Mouse (Mus musculus) kidney, adult 2 months (tissue): ENCODE measurements at regions not wholly inside any gene's neighbourhood (a gene's known extent, or its start where the extent isn't known, plus 50 kb on each side); places are given as distances from the start of the nearest gene placed in this dataset.

Experiments used
- DNase-seq: peaks from one replicate; pipeline ENCODE4 v3.0.0; 2021
- H3K27ac ChIP-seq: fragments of 200-500 bp; 2 replicates; pipeline ENCODE4 v1.5.1; 2012; ENCODE audit warnings: low read depth, low read length, control low read depth, inconsistent platforms; ENCODE audit not compliant: insufficient read depth
- H3K27me3 ChIP-seq: fragments of 200-500 bp; replicated peaks from 2 replicates; pipeline ENCODE4 v1.6.1; 2012; ENCODE audit warnings: mild to moderate bottlenecking, moderate library complexity, low read length, inconsistent platforms; ENCODE audit not compliant: control insufficient read depth, insufficient read depth
- H3K36me3 ChIP-seq: fragments of 200-500 bp; 2 replicates; pipeline ENCODE4 v1.6.1; 2012; ENCODE audit warnings: mild to moderate bottlenecking, moderate library complexity, low read length, inconsistent platforms; ENCODE audit not compliant: control insufficient read depth, insufficient read depth
- H3K4me1 ChIP-seq: fragments of 200-500 bp; 2 replicates; pipeline ENCODE4 v1.6.1; 2011; ENCODE audit warnings: low read length; ENCODE audit not compliant: control insufficient read depth, insufficient read depth
- H3K4me3 ChIP-seq: fragments of 200-500 bp; 2 replicates; pipeline ENCODE4 v1.5.1; 2011; ENCODE audit warnings: mild to moderate bottlenecking, low read depth, low read length, control low read depth; ENCODE audit not compliant: insufficient read depth
- CTCF ChIP-seq: fragments of 200-500 bp; conservative IDR thresholded peaks from 2 replicates; pipeline ENCODE4 v1.5.1; 2011; ENCODE audit warnings: low read depth, mild to moderate bottlenecking, control low read depth, low read length, moderate library complexity, mixed read lengths; ENCODE audit not compliant: insufficient read depth, insufficient read length
- POLR2A ChIP-seq: fragments of 200-500 bp; IDR thresholded peaks from one replicate; pipeline ENCODE4 v1.6.1; 2011; ENCODE audit warnings: low read depth, low read length, control low read depth
- WGBS: fragments of 180-500 bp; shearing (Covaris S2); methylation state at CpG from one replicate; pipeline ENCODE4 v1.1.7; 2018; 5-methylcytosine and 5-hydroxymethylcytosine counted together

DNA sequence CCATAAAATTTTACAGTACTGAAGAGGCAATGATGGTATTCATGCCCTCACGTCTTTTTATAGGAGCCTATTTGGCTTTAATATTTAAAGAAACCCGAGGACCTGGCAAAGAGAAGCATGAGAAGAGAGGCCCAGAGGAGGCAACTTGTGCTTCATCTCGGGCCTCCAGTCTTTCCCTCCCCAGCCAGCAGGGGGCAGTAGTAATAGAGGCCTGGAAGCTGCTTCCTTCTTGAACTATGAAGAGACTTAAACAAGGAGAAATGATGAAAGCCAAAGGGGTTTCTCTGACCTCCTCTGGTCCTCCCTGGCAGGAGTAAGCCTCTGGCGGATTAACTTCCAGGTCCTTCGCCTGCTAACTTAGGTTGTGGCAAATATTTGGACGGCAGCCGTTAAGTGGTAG lies 284.5 kb downstream of the Hlx start:
- 63% methylated on average over 7 of the region's 7 CpGs for WGBS
- DNase-seq: peak; percentile 74
- no peaks in the 10 kb centered on the region for H3K27me3 ChIP-seq
- no peak overlapping the region for H3K27ac ChIP-seq
- no peak overlapping the region for H3K4me3 ChIP-seq
- H3K4me1 ChIP-seq: no peaks in the 10 kb centered on the region
- H3K36me3 ChIP-seq: no peaks in the 10 kb centered on the region
- no peak for TF ChIP-seq POLR2A
- TF ChIP-seq CTCF: peak; percentile 74

DNA sequence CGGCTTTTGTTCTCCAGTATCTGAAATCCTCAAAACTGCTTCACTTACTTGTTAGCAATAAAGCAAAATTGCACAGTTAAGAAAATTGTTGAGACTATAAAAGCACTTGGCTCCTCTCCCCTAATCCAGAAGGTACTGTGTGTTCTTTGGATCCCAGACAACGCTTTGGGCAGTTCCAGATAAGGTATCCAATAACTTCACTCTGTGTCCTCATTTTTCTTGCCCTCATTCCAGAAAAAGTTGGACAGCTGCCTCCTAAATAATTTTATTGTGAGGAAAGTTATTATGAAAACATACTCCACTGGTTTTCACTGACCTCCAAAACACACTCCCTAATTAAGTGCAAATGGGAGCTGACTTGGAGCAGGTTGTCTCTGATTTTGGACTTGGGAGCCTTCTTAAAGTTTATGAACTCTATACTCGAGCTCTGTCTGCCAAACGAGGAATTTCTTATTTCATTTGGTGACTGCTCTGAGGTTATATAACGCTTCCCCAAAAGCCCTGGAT lies 285.2 kb downstream of the Hlx start:
- Histone ChIP-seq H3K27me3 (no peaks in the 10 kb centered on the region), H3K4me1 (no peaks in the 10 kb centered on the region), H3K36me3 (no peaks in the 10 kb centered on the region), H3K27ac (no peak overlapping the region), H3K4me3 (no peak overlapping the region)
- DNase-seq: peak; percentile 39
- WGBS: 59% methylated on average over 5 of the region's 5 CpGs
- no peak for TF ChIP-seq CTCF
- TF ChIP-seq POLR2A: no peak

DNA sequence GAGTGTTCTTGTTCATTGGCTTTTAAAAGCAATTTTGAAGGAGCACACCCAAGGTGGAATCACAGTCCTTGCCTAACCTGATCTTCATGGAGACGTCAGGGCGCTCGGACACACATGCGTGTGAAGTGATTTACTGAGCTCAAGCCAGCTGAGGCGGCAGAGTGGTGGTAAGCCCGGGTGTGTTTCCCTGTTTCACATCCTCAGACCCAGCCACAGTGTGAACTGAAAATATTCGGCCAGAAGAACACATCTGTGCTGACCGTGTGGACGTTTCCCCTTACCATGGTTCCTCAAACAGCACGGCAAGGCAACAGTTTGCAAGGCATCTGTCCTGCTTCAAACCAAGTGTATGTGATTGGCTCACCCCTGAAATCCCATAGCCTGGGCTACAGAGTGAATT lies 288.2 kb downstream of the Hlx start:
- peak; percentile 35 for DNase-seq
- Histone ChIP-seq H3K27me3 (no peaks in the 10 kb centered on the region), H3K4me3 (no peak overlapping the region), H3K36me3 (no peaks in the 10 kb centered on the region), H3K4me1 (peaks cover 3% of the 10 kb centered on the region; the same call in 1 of the 2 replicates), H3K27ac (no peak overlapping the region)
- TF ChIP-seq CTCF (no peak), POLR2A (no peak)
- WGBS: 87% methylated on average over 10 of the region's 10 CpGs

DNA sequence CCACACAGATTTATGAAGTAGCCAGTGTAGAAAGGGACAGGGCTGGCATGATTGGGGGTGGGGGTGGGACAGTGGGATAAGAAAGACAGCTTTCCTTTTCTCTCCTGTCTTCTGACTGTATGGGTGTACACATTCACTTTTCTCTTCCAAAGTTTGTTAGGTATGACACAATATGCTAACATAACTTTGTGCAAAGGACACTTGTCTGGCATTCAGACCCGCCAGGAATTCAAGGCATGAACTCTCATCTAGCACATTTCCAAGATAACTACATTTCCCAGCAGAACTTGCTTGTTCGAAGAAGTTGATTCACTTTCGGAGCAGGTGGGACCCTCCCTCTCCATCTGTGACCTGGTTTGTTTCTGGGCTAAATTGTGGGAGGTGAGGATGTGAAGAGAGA lies 289.7 kb downstream of the Hlx start:
- Histone ChIP-seq H3K4me3 (no peak overlapping the region), H3K27me3 (no peaks in the 10 kb centered on the region), H3K4me1 (peaks cover 3% of the 10 kb centered on the region; the same call in 1 of the 2 replicates), H3K27ac (no peak overlapping the region), H3K36me3 (no peaks in the 10 kb centered on the region)
- DNase-seq: no peak
- TF ChIP-seq CTCF (no peak), POLR2A (no peak)
- WGBS: 60% methylated on average over 3 of the region's 3 CpGs

DNA sequence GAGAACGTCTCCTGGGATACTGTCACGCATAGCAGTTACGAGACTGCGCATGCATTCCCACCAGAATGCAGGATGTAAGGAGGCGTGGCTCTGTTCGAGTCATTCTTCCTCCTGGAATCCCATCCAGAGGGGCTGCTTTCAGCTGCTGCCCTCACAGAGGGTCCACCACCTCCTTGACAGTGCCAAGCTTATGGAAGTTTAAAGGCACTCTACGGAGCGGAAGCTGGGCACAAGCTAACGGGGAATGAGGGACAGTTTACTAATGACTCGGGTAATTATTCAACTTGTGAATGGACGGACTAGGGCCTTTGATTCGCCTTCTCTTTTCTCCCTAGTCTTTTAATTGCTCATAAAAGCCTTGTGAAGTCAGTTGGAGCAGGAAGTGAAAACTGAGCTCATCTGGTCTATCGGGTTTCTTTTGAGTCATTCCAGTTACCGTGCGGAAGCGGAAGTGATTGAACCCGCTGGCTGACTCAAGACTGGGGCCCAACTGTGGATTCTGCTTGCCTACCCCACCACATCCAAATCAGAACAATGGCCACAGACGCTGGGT lies 291.3 kb downstream of the Hlx start:
- peak; percentile 47 for DNase-seq
- Histone ChIP-seq H3K27me3 (no peaks in the 10 kb centered on the region), H3K36me3 (no peaks in the 10 kb centered on the region), H3K27ac (no peak overlapping the region), H3K4me3 (peak overlapping the region; percentile 14; the same call in 1 of the 2 replicates), H3K4me1 (peaks cover 3% of the 10 kb centered on the region; the same call in 1 of the 2 replicates)
- WGBS: 13% methylated on average over 18 of the region's 18 CpGs
- TF ChIP-seq POLR2A (no peak), CTCF (no peak)

DNA sequence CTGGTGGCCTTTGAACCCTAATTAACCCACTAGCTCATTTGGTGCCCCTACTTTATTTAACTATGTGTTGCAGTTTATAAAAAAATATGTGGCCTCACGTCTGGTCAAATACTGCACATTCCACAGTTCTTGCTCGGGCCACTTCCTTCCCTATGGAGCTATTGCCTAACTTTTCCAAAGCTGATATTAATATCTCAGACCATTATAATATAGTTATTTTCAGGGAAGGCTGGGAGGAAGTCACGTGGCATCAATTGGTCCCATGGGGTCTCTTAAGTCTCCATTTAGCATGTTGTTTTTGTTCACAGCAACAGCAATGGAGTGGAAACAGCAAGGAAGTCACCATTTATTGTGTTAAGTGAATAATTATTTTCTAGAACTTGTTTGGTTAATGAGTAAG lies 292.9 kb downstream of the Hlx start:
- H3K27ac ChIP-seq: no peak overlapping the region
- no peak for TF ChIP-seq CTCF
- TF ChIP-seq POLR2A: no peak

DNA sequence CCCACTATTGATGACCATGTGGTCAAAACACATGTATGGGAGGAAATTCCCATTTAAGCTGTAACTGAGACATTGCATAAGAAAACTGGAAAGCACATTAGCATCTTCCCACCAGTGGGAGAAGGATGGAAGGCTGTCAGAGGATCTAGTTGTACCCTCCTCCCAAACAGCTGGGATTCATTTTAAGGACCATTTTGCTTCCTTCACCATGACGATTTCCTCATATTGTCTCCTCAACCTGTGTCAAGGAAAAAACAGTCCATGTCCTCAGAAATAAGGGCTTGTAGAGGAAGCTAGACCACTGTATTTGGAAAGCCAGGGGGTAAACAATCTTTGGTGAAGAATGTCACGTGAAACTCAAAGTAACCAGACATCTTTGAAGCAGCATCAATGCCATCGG lies 296.0 kb downstream of the Hlx start:
- TF ChIP-seq POLR2A (no peak), CTCF (no peak)
- 89% methylated on average over 3 of the region's 3 CpGs for WGBS
- H3K4me3 ChIP-seq: no peak overlapping the region
- DNase-seq: no peak
- no peaks in the 10 kb centered on the region for H3K36me3 ChIP-seq
- peaks cover 3% of the 10 kb centered on the region; the same call in 1 of the 2 replicates for H3K4me1 ChIP-seq
- H3K27me3 ChIP-seq: no peaks in the 10 kb centered on the region
- H3K27ac ChIP-seq: no peak overlapping the region

More for the DNA sequence above, 292.9 kb downstream of the Hlx start:
- H3K4me1 ChIP-seq: peaks cover 3% of the 10 kb centered on the region; the same call in 1 of the 2 replicates
- peak; percentile 42 for DNase-seq
- WGBS: 13% methylated on average over 3 of the region's 3 CpGs
- H3K27me3 ChIP-seq: no peaks in the 10 kb centered on the region
- no peaks in the 10 kb centered on the region for H3K36me3 ChIP-seq
- no peak overlapping the region for H3K4me3 ChIP-seq

DNA sequence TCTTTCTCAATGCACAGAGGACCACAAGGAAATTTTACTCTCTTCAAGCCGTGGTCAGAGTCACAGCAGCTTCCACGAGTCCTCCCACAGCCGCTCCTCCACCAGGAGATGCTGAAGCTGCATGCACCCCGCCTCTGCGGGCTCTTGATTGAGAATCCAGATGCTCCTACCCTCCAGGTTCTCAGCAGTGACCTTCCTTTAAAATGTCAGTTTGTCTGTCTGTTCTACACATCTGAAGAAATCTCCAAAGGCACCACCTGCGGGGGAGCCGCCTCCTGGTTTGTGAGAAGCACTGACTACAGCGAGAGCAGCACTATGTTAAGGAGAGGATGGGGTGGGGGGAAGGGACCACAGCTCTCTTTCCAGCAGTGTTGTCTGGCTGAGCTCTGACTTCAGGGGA lies 303.8 kb downstream of the Hlx start:
- Histone ChIP-seq H3K36me3 (no peaks in the 10 kb centered on the region), H3K27me3 (no peaks in the 10 kb centered on the region), H3K4me1 (no peaks in the 10 kb centered on the region), H3K4me3 (no peak overlapping the region), H3K27ac (no peak overlapping the region)
- WGBS: 42% methylated on average over 8 of the region's 8 CpGs
- DNase-seq: no peak
- no peak for TF ChIP-seq CTCF
- no peak for TF ChIP-seq POLR2A
